Mouse (Mus musculus): ENCODE results near the gene Rbm8a. TPM values are rescaled to one million over a fixed set of nuclear protein-coding genes. Genes with fewer than 3 reads are reported as not detected.
"Not testable (repeated sequence)": the region's sequence is repeated elsewhere in the genome, so short reads cannot be mapped to it uniquely, and the experiment has no call there.

The Rbm8a gene
- polyA plus RNA-seq, 1 experiment from 2014 or later: 129 TPM

- peak overlapping the region; percentile 71 for H3K4me3 ChIP-seq (ENCODE audit: low read length)
Observed at GRCm38 (mm10) chr3:96602704-96603084, 27.0 kb upstream of the Rbm8a start.

GRCm38 (mm10) chr3:96603311-96603710, 26.4 kb upstream of the Rbm8a start:
- Histone ChIP-seq H3K27me3 (ENCODE audit: insufficient read depth, low read length) (peaks cover 10% of the 10 kb centered on the region), H3K36me3 (ENCODE audit: insufficient read depth, low read length) (no peaks in the 10 kb centered on the region), H3K27ac (ENCODE audit: low read length) (peak overlapping the region; percentile 94), H3K9ac (replicated peaks; ENCODE audit: low read length) (peak overlapping the region; percentile 81), H3K4me1 (ENCODE audit: insufficient read depth, low read length) (peaks cover 21% of the 10 kb centered on the region), H3K4me3 (ENCODE audit: low read length) (peak overlapping the region; percentile 71), H3K4me2 (replicated peaks; ENCODE audit: low read depth, low read length) (peak overlapping the region; percentile 73), H3K9me3 (ENCODE audit: low read length) (no peaks in the 10 kb centered on the region)
- WGBS: 55% methylated on average over 5 of the region's 5 CpGs
- ATAC-seq (ENCODE audit: low FRiP score, low TSS enrichment): no peak

More at GRCm38 (mm10) chr3:96602704-96603084, 27.0 kb upstream of the Rbm8a start:
- Histone ChIP-seq H3K9me3 (ENCODE audit: low read length) (no peaks in the 10 kb centered on the region), H3K4me2 (replicated peaks; ENCODE audit: low read depth, low read length) (peak overlapping the region; percentile 73), H3K9ac (replicated peaks; ENCODE audit: low read length) (peak overlapping the region; percentile 81), H3K36me3 (ENCODE audit: insufficient read depth, low read length) (no peaks in the 10 kb centered on the region), H3K27ac (ENCODE audit: low read length) (peak overlapping the region; percentile 94), H3K4me1 (ENCODE audit: insufficient read depth, low read length) (peaks cover 27% of the 10 kb centered on the region), H3K27me3 (ENCODE audit: insufficient read depth, low read length) (peaks cover 10% of the 10 kb centered on the region)
- no peak for ATAC-seq (ENCODE audit: low FRiP score, low TSS enrichment)
- WGBS: 14% methylated on average over 5 of the region's 5 CpGs

GRCm38 (mm10) chr3:96606007-96606406, 23.7 kb upstream of the Rbm8a start:
- WGBS: 84% methylated on average over 3 of the region's 4 CpGs
- not testable (repeated sequence) for H3K27me3 ChIP-seq (ENCODE audit: insufficient read depth, low read length); H3K4me3 ChIP-seq (ENCODE audit: low read length); H3K27ac ChIP-seq (ENCODE audit: low read length); ATAC-seq (ENCODE audit: low FRiP score, low TSS enrichment); H3K9me3 ChIP-seq (ENCODE audit: low read length); H3K36me3 ChIP-seq (ENCODE audit: insufficient read depth, low read length); H3K4me2 ChIP-seq (replicated peaks; ENCODE audit: low read depth, low read length); H3K9ac ChIP-seq (replicated peaks; ENCODE audit: low read length)
- H3K4me1 ChIP-seq (ENCODE audit: insufficient read depth, low read length): peaks cover 12% of the 10 kb centered on the region

- Histone ChIP-seq H3K4me3 (ENCODE audit: low read length) (no peak overlapping the region), H3K27ac (ENCODE audit: low read length) (no peak overlapping the region), H3K4me2 (replicated peaks; ENCODE audit: low read depth, low read length) (no peak overlapping the region), H3K9ac (replicated peaks; ENCODE audit: low read length) (no peak overlapping the region), H3K9me3 (ENCODE audit: low read length) (no peaks in the 10 kb centered on the region), H3K27me3 (ENCODE audit: insufficient read depth, low read length) (no peaks in the 10 kb centered on the region), H3K4me1 (ENCODE audit: insufficient read depth, low read length) (peaks cover 12% of the 10 kb centered on the region), H3K36me3 (ENCODE audit: insufficient read depth, low read length) (no peaks in the 10 kb centered on the region)
- no peak for ATAC-seq (ENCODE audit: low FRiP score, low TSS enrichment)
- WGBS: 88% methylated on average over 4 of the region's 4 CpGs
Observed at GRCm38 (mm10) chr3:96606618-96607017, 23.1 kb upstream of the Rbm8a start.

GRCm38 (mm10) chr3:96617941-96618340, 11.8 kb upstream of the Rbm8a start:
- no peak for ATAC-seq (ENCODE audit: low FRiP score, low TSS enrichment)
- Histone ChIP-seq H3K9ac (replicated peaks; ENCODE audit: low read length) (no peak overlapping the region), H3K9me3 (ENCODE audit: low read length) (no peaks in the 10 kb centered on the region), H3K4me1 (ENCODE audit: insufficient read depth, low read length) (no peaks in the 10 kb centered on the region), H3K4me2 (replicated peaks; ENCODE audit: low read depth, low read length) (no peak overlapping the region), H3K4me3 (ENCODE audit: low read length) (no peak overlapping the region), H3K36me3 (ENCODE audit: insufficient read depth, low read length) (peaks cover 21% of the 10 kb centered on the region), H3K27me3 (ENCODE audit: insufficient read depth, low read length) (no peaks in the 10 kb centered on the region), H3K27ac (ENCODE audit: low read length) (no peak overlapping the region)
- WGBS: 85% methylated on average over 3 of the region's 3 CpGs

- Histone ChIP-seq H3K4me2 (replicated peaks; ENCODE audit: low read depth, low read length) (no peak overlapping the region), H3K9me3 (ENCODE audit: low read length) (no peaks in the 10 kb centered on the region), H3K27me3 (ENCODE audit: insufficient read depth, low read length) (no peaks in the 10 kb centered on the region), H3K4me3 (ENCODE audit: low read length) (no peak overlapping the region), H3K9ac (replicated peaks; ENCODE audit: low read length) (no peak overlapping the region), H3K36me3 (ENCODE audit: insufficient read depth, low read length) (peaks cover 30% of the 10 kb centered on the region), H3K27ac (ENCODE audit: low read length) (no peak overlapping the region), H3K4me1 (ENCODE audit: insufficient read depth, low read length) (no peaks in the 10 kb centered on the region)
- ATAC-seq (ENCODE audit: low FRiP score, low TSS enrichment): no peak
- WGBS: 92% methylated on average over 4 of the region's 4 CpGs
Observed at GRCm38 (mm10) chr3:96623201-96623600, 6.5 kb upstream of the Rbm8a start.

- H3K27ac ChIP-seq (ENCODE audit: low read length): no peak overlapping the region
- no peak for ATAC-seq (ENCODE audit: low FRiP score, low TSS enrichment)
- no peaks in the 10 kb centered on the region for H3K27me3 ChIP-seq (ENCODE audit: insufficient read depth, low read length)
- no peak overlapping the region for H3K4me2 ChIP-seq (replicated peaks; ENCODE audit: low read depth, low read length)
- H3K36me3 ChIP-seq (ENCODE audit: insufficient read depth, low read length): peaks cover 21% of the 10 kb centered on the region
- no peak overlapping the region for H3K4me3 ChIP-seq (ENCODE audit: low read length)
- H3K9me3 ChIP-seq (ENCODE audit: low read length): no peaks in the 10 kb centered on the region
- no peak overlapping the region for H3K9ac ChIP-seq (replicated peaks; ENCODE audit: low read length)
- peaks cover 35% of the 10 kb centered on the region for H3K4me1 ChIP-seq (ENCODE audit: insufficient read depth, low read length)
Observed at GRCm38 (mm10) chr3:96632058-96632457, 2.3 kb downstream of the Rbm8a start.

GRCm38 (mm10) chr3:96634015-96634414, 4.3 kb downstream of the Rbm8a start:
- WGBS: 79% methylated on average over 1 of the region's 1 CpGs
- Histone ChIP-seq H3K27me3 (ENCODE audit: insufficient read depth, low read length) (no peaks in the 10 kb centered on the region), H3K4me3 (ENCODE audit: low read length) (no peak overlapping the region), H3K27ac (ENCODE audit: low read length) (no peak overlapping the region), H3K4me1 (ENCODE audit: insufficient read depth, low read length) (peaks cover 32% of the 10 kb centered on the region), H3K9me3 (ENCODE audit: low read length) (no peaks in the 10 kb centered on the region), H3K9ac (replicated peaks; ENCODE audit: low read length) (no peak overlapping the region), H3K4me2 (replicated peaks; ENCODE audit: low read depth, low read length) (no peak overlapping the region), H3K36me3 (ENCODE audit: insufficient read depth, low read length) (peaks cover 34% of the 10 kb centered on the region)
- no peak for ATAC-seq (ENCODE audit: low FRiP score, low TSS enrichment)

- Histone ChIP-seq H3K36me3 (ENCODE audit: insufficient read depth, low read length) (peaks cover 42% of the 10 kb centered on the region), H3K4me1 (ENCODE audit: insufficient read depth, low read length) (peaks cover 30% of the 10 kb centered on the region), H3K9ac (replicated peaks; ENCODE audit: low read length) (peak within 1 kb of the TSS; percentile 98), H3K4me2 (replicated peaks; ENCODE audit: low read depth, low read length) (peak within 1 kb of the TSS; percentile 70), H3K27ac (ENCODE audit: low read length) (peak within 1 kb of the TSS; percentile 90), H3K27me3 (ENCODE audit: insufficient read depth, low read length) (no peaks in the 10 kb centered on the region), H3K4me3 (ENCODE audit: low read length) (peak within 1 kb of the TSS; percentile 97), H3K9me3 (ENCODE audit: low read length) (no peaks in the 10 kb centered on the region)
- WGBS: 2% methylated on average over 60 of the region's 60 CpGs
- ATAC-seq (ENCODE audit: low FRiP score, low TSS enrichment): peak; percentile 95
Observed at GRCm38 (mm10) chr3:96634928-96635879, 5.5 kb downstream of the Rbm8a start, which contains the start of the genes Pex11b and Gm42957. TSS of gene Pex11b (plus strand) at chr3:96635376. TSS of gene Gm42957 (plus strand) at chr3:96635474.

- Histone ChIP-seq H3K9ac (replicated peaks; ENCODE audit: low read length) (peak overlapping the region; percentile 98), H3K9me3 (ENCODE audit: low read length) (no peaks in the 10 kb centered on the region), H3K27me3 (ENCODE audit: insufficient read depth, low read length) (no peaks in the 10 kb centered on the region), H3K27ac (ENCODE audit: low read length) (peak overlapping the region; percentile 90), H3K4me2 (replicated peaks; ENCODE audit: low read depth, low read length) (peak overlapping the region; percentile 70), H3K36me3 (ENCODE audit: insufficient read depth, low read length) (peaks cover 44% of the 10 kb centered on the region), H3K4me1 (ENCODE audit: insufficient read depth, low read length) (peaks cover 23% of the 10 kb centered on the region), H3K4me3 (ENCODE audit: low read length) (peak overlapping the region; percentile 97)
- 6% methylated on average over 15 of the region's 15 CpGs for WGBS
- no peak for ATAC-seq (ENCODE audit: low FRiP score, low TSS enrichment)
Observed at GRCm38 (mm10) chr3:96635906-96636305, 6.2 kb downstream of the Rbm8a start.

Measured in kidney, embryonic 16.5 days (tissue).